Mouse (Mus musculus) spleen, adult 2 months (tissue): ENCODE measurements at regions not wholly inside any gene's neighbourhood (a gene's known extent, or its start where the extent isn't known, plus 50 kb on each side); places are given as distances from the start of the nearest gene placed in this dataset.

Experiments
- DNase-seq, 2 experiments: peaks; one replicate each; pipeline versions ENCODE4 v3.0.0 to v3.0.0-alpha.2; 2012 to 2021; ENCODE audit warnings: low spot score in 2 of 2, low read depth in 1 of 2
- H3K27ac ChIP-seq: fragments of 200-500 bp; 2 replicates; pipeline ENCODE4 v1.5.1; 2012; ENCODE audit warnings: low read length, inconsistent platforms; ENCODE audit not compliant: insufficient read depth
- H3K27me3 ChIP-seq: fragments of 200-500 bp; 2 replicates; pipeline ENCODE4 v1.6.1; 2012; ENCODE audit warnings: mild to moderate bottlenecking, moderate library complexity, low read length, inconsistent platforms; ENCODE audit not compliant: control insufficient read depth, insufficient read depth
- H3K36me3 ChIP-seq: fragments of 200-500 bp; 2 replicates; pipeline ENCODE4 v1.6.1; 2012; ENCODE audit warnings: mild to moderate bottlenecking, low read length, inconsistent platforms; ENCODE audit not compliant: control insufficient read depth, insufficient read depth
- H3K4me1 ChIP-seq: fragments of 200-500 bp; 2 replicates; pipeline ENCODE4 v1.6.1; 2011; ENCODE audit warnings: inconsistent platforms; ENCODE audit not compliant: control insufficient read depth, insufficient read depth, insufficient read length
- H3K4me3 ChIP-seq: fragments of 200-500 bp; 2 replicates; pipeline ENCODE4 v1.5.1; 2011; ENCODE audit warnings: mild to moderate bottlenecking, inconsistent platforms; ENCODE audit not compliant: insufficient read depth, insufficient read length; ENCODE audit errors: extremely low read depth
- CTCF ChIP-seq: fragments of 200-500 bp; IDR thresholded peaks from 2 replicates; pipeline ENCODE4 v1.5.1; 2011; ENCODE audit warnings: mild to moderate bottlenecking, inconsistent platforms; ENCODE audit not compliant: insufficient read depth, insufficient read length, insufficient replicate concordance; ENCODE audit errors: extremely low read depth
- POLR2A ChIP-seq: fragments of 200-500 bp; IDR thresholded peaks from 2 replicates; pipeline ENCODE4 v1.6.1; 2011; ENCODE audit warnings: low read depth, low read length, inconsistent platforms
- WGBS: fragments of 180-500 bp; shearing (Covaris S2); methylation state at CpG from one replicate; pipeline ENCODE4 v1.1.7; 2018; 5-methylcytosine and 5-hydroxymethylcytosine counted together

GRCm38 (mm10) chr2:166207145-166207508 lies 51.7 kb upstream of the Sulf2 start:
- TF ChIP-seq POLR2A, result no peak
- no peak for TF ChIP-seq CTCF
- H3K36me3 ChIP-seq, result no peaks in the 10 kb centered on the region
- WGBS, result 93% methylated on average over 3 of the region's 3 CpGs
- no peak for DNase-seq
- no peak overlapping the region for H3K27ac ChIP-seq
- H3K27me3 ChIP-seq, result no peaks in the 10 kb centered on the region
- no peaks in the 10 kb centered on the region for H3K4me1 ChIP-seq
- no peak overlapping the region for H3K4me3 ChIP-seq

GRCm38 (mm10) chr2:166206396-166207144 lies 51.1 kb upstream of the Sulf2 start:
- DNase-seq, result no peak
- Histone ChIP-seq H3K27me3 (no peaks in the 10 kb centered on the region), H3K27ac (no peak overlapping the region), H3K4me1 (no peaks in the 10 kb centered on the region), H3K36me3 (no peaks in the 10 kb centered on the region), H3K4me3 (no peak overlapping the region)
- 79% methylated on average over 5 of the region's 5 CpGs for WGBS
- no peak for TF ChIP-seq CTCF
- TF ChIP-seq POLR2A, result no peak
